Mouse (Mus musculus): ENCODE results near the gene Card11.

DNA sequence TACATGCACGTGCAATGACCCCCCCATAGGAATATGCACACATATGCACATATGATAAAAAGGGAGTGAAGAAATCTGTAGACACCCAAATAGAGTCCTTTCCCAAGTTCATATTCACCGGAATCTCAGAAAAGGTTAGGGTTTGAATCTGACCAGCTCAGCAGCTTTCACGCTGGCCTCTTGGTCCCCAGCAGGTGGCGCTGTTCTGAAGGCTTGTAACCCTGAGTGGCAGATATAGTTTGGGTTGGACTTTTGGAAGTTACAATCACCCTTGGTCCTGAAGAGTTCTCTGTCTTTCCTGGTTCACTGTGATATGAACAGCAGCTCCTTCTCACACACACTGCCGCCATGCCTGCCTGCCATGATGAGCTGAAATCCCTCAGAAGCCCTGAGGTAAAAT, 24.1 kb upstream of the Card11 start:
- TF ChIP-seq POLR2A (IDR thresholded peaks at IDR 0.05; ENCODE audit: insufficient read depth, low read depth, low read length) (no peak), CTCF (IDR thresholded peaks at IDR 0.05) (peak; percentile 57), EP300 (IDR thresholded peaks at IDR 0.05; ENCODE audit: insufficient read depth, low read depth, low read length) (no peak)

Measured in heart, adult 2 months (tissue).